Mouse (Mus musculus): ENCODE data around the gene Gns. TPM values are rescaled to one million over a fixed set of nuclear protein-coding genes. Genes with fewer than 3 reads are reported as not detected.

The Gns gene
- 146 TPM for polyA plus RNA-seq (2014; fragmentation: Illumina TruSeq; extraction: RNeasy Lipid Tissue Mini Kit (QIAGEN cat#74804); ENCODE audit: low read depth, low replicate concordance)

GRCm38 (mm10) chr10:121364801-121365564 is at the start of gene Gns:
Gns (plus strand) TSS chr10:121365090.

DNA sequence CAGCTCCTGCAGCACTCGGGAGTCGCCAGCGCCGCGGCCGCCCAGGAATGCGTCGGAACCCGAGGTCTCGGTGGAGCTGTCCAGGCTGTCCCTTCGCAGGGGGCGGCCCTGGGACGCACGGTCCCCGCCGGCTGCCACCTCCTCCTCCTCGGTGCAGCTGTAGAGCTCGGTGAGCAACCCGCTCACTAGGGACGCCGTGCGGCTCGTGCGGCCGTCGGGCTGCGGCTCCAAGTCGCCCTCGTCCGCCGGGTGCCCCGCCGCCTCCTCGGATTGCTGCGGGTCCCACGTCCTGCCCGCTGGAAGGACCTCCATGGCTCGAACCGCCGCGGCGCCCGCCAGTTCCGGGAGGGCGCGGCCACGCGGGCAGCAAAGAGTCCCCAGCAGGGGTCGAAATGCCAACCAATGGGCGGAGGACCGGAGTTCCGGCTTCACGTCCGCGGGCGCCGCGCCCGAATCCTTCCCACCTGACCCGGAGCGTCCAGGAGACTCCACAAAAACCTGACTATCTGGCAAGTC is 13.8 kb upstream of the Gns start, which contains the start of gene Tbc1d30:
TSS of gene Tbc1d30 (minus strand) at position 213 of the 516 bp plus-strand sequence.

Other genes starting within 250 kb of the Gns start
- gene Tbc1d30, start 13.8 kb upstream of the Gns start, polyA plus RNA-seq (2014; fragmentation: Illumina TruSeq; extraction: RNeasy Lipid Tissue Mini Kit (QIAGEN cat#74804); ENCODE audit: low read depth, low replicate concordance) = 10.3 TPM
- gene Rassf3, start 111.3 kb downstream of the Gns start, polyA plus RNA-seq (2014; fragmentation: Illumina TruSeq; extraction: RNeasy Lipid Tissue Mini Kit (QIAGEN cat#74804); ENCODE audit: low read depth, low replicate concordance) = 31.5 TPM
- 32.3 TPM for gene Tbk1, start 221.7 kb downstream of the Gns start, polyA plus RNA-seq (2014; fragmentation: Illumina TruSeq; extraction: RNeasy Lipid Tissue Mini Kit (QIAGEN cat#74804); ENCODE audit: low read depth, low replicate concordance)

Data from adipose tissue, adult 10 weeks (tissue).